18 mouse cellular contexts compared by ENCODE assay signal in the genomic region with DNA sequence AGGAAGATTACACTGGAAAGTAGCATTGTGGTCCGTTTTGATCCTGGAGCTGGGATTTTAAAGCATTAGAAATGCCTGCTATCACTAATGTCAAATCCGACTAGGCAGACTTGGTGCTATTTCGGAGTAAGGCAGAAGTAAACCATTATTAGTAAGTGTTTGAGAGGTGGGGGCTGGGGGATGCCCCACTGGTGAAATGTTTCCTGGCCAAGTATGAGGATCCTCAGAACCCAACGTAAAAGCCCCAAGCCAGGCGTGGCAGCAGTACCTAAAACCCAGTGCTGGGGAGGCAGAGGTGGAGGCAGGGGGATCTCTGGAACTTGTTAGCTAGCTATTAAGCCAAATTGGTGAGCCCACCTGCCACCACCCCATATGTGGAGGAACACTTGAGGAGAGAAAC.
DNase-seq lines count a peak whose midpoint lies in the region; ATAC-seq lines count a peak whose summit lies in the region.
"Had no signal": no experiment of that assay in that cellular context is flagged by ENCODE, and none has a peak within 500 bp of the region (broad histone marks: within the 10 kb centered on the region; RNA-seq: fewer than 3 reads in every experiment).

No protein-coding gene starts in this region.

- H3K27ac ChIP-seq in heart, embryonic 13.5 days (replicated peaks), result peak overlapping the region; percentile 34; the same call in 1 of the 2 replicates
- H3K27ac ChIP-seq in liver, embryonic 12.5 days, result 0 out of 2 replicates have a peak overlapping the region, but pooled peaks have one; percentile 33
- H3K27ac ChIP-seq in embryonic facial prominence, embryonic 12.5 days, result peak overlapping the region; percentile 79; the same call in 1 of the 2 replicates
- no peak overlapping the region for H3K27ac ChIP-seq in neural tube, embryonic 15.5 days (replicated peaks)

- no peak overlapping the region for H3K4me2 ChIP-seq in heart, embryonic 13.5 days
- no peak overlapping the region for H3K4me2 ChIP-seq in liver, embryonic 12.5 days
- H3K4me2 ChIP-seq in embryonic facial prominence, embryonic 12.5 days (replicated peaks), result no peak overlapping the region
- H3K4me2 ChIP-seq in neural tube, embryonic 15.5 days, result no peak overlapping the region
- H3K4me2 ChIP-seq: limb, embryonic 12.5 days; liver, embryonic 13.5 days; lung, embryonic 14.5 days had no signal

- DNase-seq in heart, adult 8-10 months (ENCODE audit: low spot score), result no peak
- no peak for DNase-seq in liver
- DNase-seq in lung, adult 18-20 months, result no peak
- DNase-seq: adrenal gland, postnatal 25 days; cerebellum, adult 9-11 months; kidney, adult 18-20 months; liver, embryonic 13.5 days; lung, postnatal 36 days had no signal

- H3K4me3 ChIP-seq in heart, embryonic 13.5 days, result no peak overlapping the region
- H3K4me3 ChIP-seq in liver, embryonic 12.5 days, result no peak overlapping the region
- no peak overlapping the region for H3K4me3 ChIP-seq in embryonic facial prominence, embryonic 12.5 days
- no peak overlapping the region for H3K4me3 ChIP-seq in neural tube, embryonic 15.5 days (replicated peaks)
- H3K4me3 ChIP-seq: limb, embryonic 12.5 days; liver, embryonic 13.5 days; megakaryocyte, embryonic 14.5 days had no signal

- peaks cover 66% of the 10 kb centered on the region for H3K4me1 ChIP-seq in heart, embryonic 13.5 days
- peaks cover 42% of the 10 kb centered on the region for H3K4me1 ChIP-seq in liver, embryonic 12.5 days
- H3K4me1 ChIP-seq in embryonic facial prominence, embryonic 12.5 days, result peaks cover 19% of the 10 kb centered on the region
- peaks cover 3% of the 10 kb centered on the region for H3K4me1 ChIP-seq in neural tube, embryonic 15.5 days

- no peak for ATAC-seq in heart, embryonic 13.5 days (ENCODE audit: extremely low read depth, insufficient number of reproducible peaks, low FRiP score, low TSS enrichment)
- ATAC-seq in liver, embryonic 12.5 days, result no peak
- ATAC-seq in embryonic facial prominence, embryonic 12.5 days (ENCODE audit: insufficient number of reproducible peaks, insufficient read depth, low FRiP score, low TSS enrichment), result no peak
- ATAC-seq in neural tube, embryonic 15.5 days (ENCODE audit: low FRiP score), result no peak
- ATAC-seq: CD4-positive, CD25-positive, alpha-beta regulatory T cell, adult 4 months; forebrain, embryonic 14.5 days; inflammation-experienced regulatory T-cells, adult 6 months had no signal

- H3K9ac ChIP-seq in heart, embryonic 13.5 days, result no peak overlapping the region
- no peak overlapping the region for H3K9ac ChIP-seq in liver, embryonic 12.5 days
- no peak overlapping the region for H3K9ac ChIP-seq in embryonic facial prominence, embryonic 12.5 days
- no peak overlapping the region for H3K9ac ChIP-seq in neural tube, embryonic 15.5 days (replicated peaks)
- H3K9ac ChIP-seq: limb, embryonic 12.5 days; liver, embryonic 13.5 days; lung, embryonic 14.5 days had no signal

- H3K36me3 ChIP-seq in heart, embryonic 13.5 days, result peaks cover 16% of the 10 kb centered on the region
- 0 out of 2 replicates have a peak, but pooled peaks cover 3% of the 10 kb centered on the region for H3K36me3 ChIP-seq in liver, embryonic 12.5 days
- no peaks in the 10 kb centered on the region for H3K36me3 ChIP-seq in embryonic facial prominence, embryonic 12.5 days
- no peaks in the 10 kb centered on the region for H3K36me3 ChIP-seq in neural tube, embryonic 15.5 days
- H3K36me3 ChIP-seq: liver, embryonic 13.5 days had no signal

- no peaks in the 10 kb centered on the region for H3K27me3 ChIP-seq in heart, embryonic 13.5 days (replicated peaks)
- no peaks in the 10 kb centered on the region for H3K27me3 ChIP-seq in liver, embryonic 12.5 days (replicated peaks)
- no peaks in the 10 kb centered on the region for H3K27me3 ChIP-seq in embryonic facial prominence, embryonic 12.5 days
- H3K27me3 ChIP-seq in neural tube, embryonic 15.5 days (replicated peaks), result no peaks in the 10 kb centered on the region
- H3K27me3 ChIP-seq: limb, embryonic 12.5 days; liver, embryonic 13.5 days; megakaryocyte, embryonic 14.5 days had no signal

- H3K9me3 ChIP-seq in heart, embryonic 13.5 days, result no peaks in the 10 kb centered on the region
- H3K9me3 ChIP-seq in liver, embryonic 12.5 days (replicated peaks), result no peaks in the 10 kb centered on the region
- H3K9me3 ChIP-seq in embryonic facial prominence, embryonic 12.5 days, result no peaks in the 10 kb centered on the region
- no peaks in the 10 kb centered on the region for H3K9me3 ChIP-seq in neural tube, embryonic 15.5 days (replicated peaks)
- H3K9me3 ChIP-seq: limb, embryonic 12.5 days; liver, embryonic 13.5 days; megakaryocyte, embryonic 14.5 days had no signal

- WGBS in heart, embryonic 13.5 days, result 60% methylated on average over 5 of the region's 5 CpGs
- 70% methylated on average over 5 of the region's 5 CpGs for WGBS in liver, embryonic 12.5 days (ENCODE audit: insufficient replicate concordance)
- 61% methylated on average over 5 of the region's 5 CpGs for WGBS in embryonic facial prominence, embryonic 12.5 days
- WGBS in neural tube, embryonic 15.5 days, result 76% methylated on average over 5 of the region's 5 CpGs
